Mouse (Mus musculus) lung, adult 18-20 months (tissue): ENCODE measurements around the gene Srgn.
"Not testable (repeated sequence)": the region's sequence is repeated elsewhere in the genome, so short reads cannot be mapped to it uniquely, and the experiment has no call there.

Source experiments
- DNase-seq, 2 experiments: peaks; one replicate each; pipeline ENCODE4 v3.0.0; 2022; ENCODE audit warnings: mixed read lengths in 2 of 2

Gene Srgn

GRCm38 (mm10) chr10:62520911-62521310 lies 6.3 kb downstream of the Srgn start:
- no peak for DNase-seq

- no peak for DNase-seq
Measured at GRCm38 (mm10) chr10:62517511-62517910, 9.7 kb downstream of the Srgn start.

- no peak for DNase-seq
Measured at GRCm38 (mm10) chr10:62512855-62513254, 14.4 kb downstream of the Srgn start.

- DNase-seq, result no peak
Measured at GRCm38 (mm10) chr10:62511528-62511927, 15.7 kb downstream of the Srgn start.

- peak; percentile 23 to 47 for DNase-seq
Measured at GRCm38 (mm10) chr10:62509032-62509656, 18.1 kb downstream of the Srgn start.

- DNase-seq, result peak; percentile 64 to 76
Measured at GRCm38 (mm10) chr10:62508459-62508858, 18.8 kb downstream of the Srgn start.

GRCm38 (mm10) chr10:62507591-62508308 lies 19.5 kb downstream of the Srgn start:
- peak; percentile 76 to 79 for DNase-seq

- no peak for DNase-seq
Measured at GRCm38 (mm10) chr10:62507071-62507470, 20.2 kb downstream of the Srgn start.

- peak in 1 of 2 experiments; percentile 37 for DNase-seq
Measured at GRCm38 (mm10) chr10:62506019-62506556, 21.2 kb downstream of the Srgn start.

GRCm38 (mm10) chr10:62505224-62505983 lies 21.8 kb downstream of the Srgn start:
- no peak for DNase-seq

GRCm38 (mm10) chr10:62503836-62504628 lies 23.2 kb downstream of the Srgn start:
- DNase-seq, result no peak

GRCm38 (mm10) chr10:62503353-62503752 lies 23.9 kb downstream of the Srgn start:
- DNase-seq, result no peak

GRCm38 (mm10) chr10:62501951-62502350 lies 25.3 kb downstream of the Srgn start:
- no peak for DNase-seq

GRCm38 (mm10) chr10:62500916-62501615 lies 26.2 kb downstream of the Srgn start:
- DNase-seq, result no peak

- DNase-seq, result peak; percentile 64 to 71
Measured at GRCm38 (mm10) chr10:62500088-62500915, 26.9 kb downstream of the Srgn start.

GRCm38 (mm10) chr10:62491681-62492080 lies 35.6 kb downstream of the Srgn start:
- not testable (repeated sequence) for DNase-seq

GRCm38 (mm10) chr10:62488266-62488665 lies 39.0 kb downstream of the Srgn start:
- DNase-seq, result peak in 1 of 2 experiments; percentile 64

- peak; percentile 100 for DNase-seq
Measured at GRCm38 (mm10) chr10:62486618-62487415, 40.4 kb downstream of the Srgn start, which contains the start of gene Vps26a. Vps26a (minus strand) TSS chr10:62486805.

GRCm38 (mm10) chr10:62485878-62486582 lies 41.2 kb downstream of the Srgn start:
- no peak for DNase-seq
